12 mouse cellular contexts compared by ENCODE assay signal in the genomic region with DNA sequence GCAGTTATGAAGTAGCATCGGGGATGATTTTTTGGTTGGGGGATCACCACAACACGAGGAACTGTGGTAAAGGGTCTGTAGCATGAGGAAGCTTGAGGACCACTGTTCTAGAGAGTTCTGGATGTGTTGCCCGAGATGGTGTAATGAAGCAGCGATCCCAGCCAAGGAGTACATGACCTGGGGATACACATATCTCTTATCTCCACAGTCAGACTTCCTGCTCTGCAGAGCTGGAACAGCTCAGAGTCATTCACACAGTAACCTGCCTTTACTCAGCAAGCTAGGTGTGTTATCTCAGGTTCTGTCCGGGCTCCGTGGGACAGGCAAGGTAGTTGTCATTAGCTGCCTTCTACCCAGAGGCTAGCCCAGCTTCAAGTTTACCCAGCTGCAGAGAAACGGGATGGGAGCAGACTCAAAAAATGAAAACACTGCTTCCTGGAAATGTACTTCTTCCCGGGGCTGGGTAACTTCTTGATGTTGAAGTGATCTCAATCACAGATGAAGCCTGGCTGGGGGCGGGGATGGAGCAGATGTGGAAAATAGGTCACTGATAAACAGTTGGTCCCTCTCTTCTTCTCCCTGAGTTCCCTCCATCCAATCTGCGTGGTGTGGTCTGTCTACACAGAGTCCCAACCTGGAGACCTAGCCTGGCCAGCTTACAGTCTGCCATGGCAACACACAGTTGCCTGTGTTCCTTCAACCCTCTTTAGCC. TPM values are rescaled to one million over a fixed set of nuclear protein-coding genes. Genes with fewer than 3 reads are reported as not detected.
DNase-seq lines count a peak whose midpoint lies in the region; ATAC-seq lines count a peak whose summit lies in the region.
"Had no signal": no experiment of that assay in that cellular context is flagged by ENCODE, and none has a peak within 500 bp of the region (broad histone marks: within the 10 kb centered on the region; RNA-seq: fewer than 3 reads in every experiment).

No protein-coding gene starts in this region.

- intact Hi-C loops in gastrocnemius, postnatal 14 days (cut with DNase I; ENCODE audit: low total_unique reads) = loop anchor here (5.0 kb wide), 1 partner anchor 39 kb away; no protein-coding TSS in a partner anchor

- no peak overlapping the region for H3K4me3 ChIP-seq in midbrain, embryonic 10.5 days
- no peak overlapping the region for H3K4me3 ChIP-seq in midbrain, embryonic 14.5 days (replicated peaks; ENCODE audit: low read depth, low read length)
- no peak overlapping the region for H3K4me3 ChIP-seq in intestine, embryonic 16.5 days (ENCODE audit: low read length)
- H3K4me3 ChIP-seq: limb, embryonic 13.5 days; stomach, embryonic 15.5 days had no signal

- H3K27ac ChIP-seq in midbrain, embryonic 10.5 days (replicated peaks) = 0 out of 2 replicates have a peak overlapping the region, but pooled peaks have one; percentile 42
- H3K27ac ChIP-seq in midbrain, embryonic 14.5 days (replicated peaks; ENCODE audit: low read depth, low read length) = no peak overlapping the region
- no peak overlapping the region for H3K27ac ChIP-seq in intestine, embryonic 16.5 days (ENCODE audit: low read length)
- H3K27ac ChIP-seq: limb, embryonic 13.5 days; stomach, embryonic 15.5 days had no signal

- no peaks in the 10 kb centered on the region for H3K27me3 ChIP-seq in midbrain, embryonic 10.5 days (ENCODE audit: low read depth, poor library complexity, severe bottlenecking)
- no peaks in the 10 kb centered on the region for H3K27me3 ChIP-seq in midbrain, embryonic 14.5 days (ENCODE audit: control insufficient read depth, insufficient read depth, low read length)
- no peaks in the 10 kb centered on the region for H3K27me3 ChIP-seq in intestine, embryonic 16.5 days (replicated peaks; ENCODE audit: control insufficient read depth, insufficient read depth, low read length)
- H3K27me3 ChIP-seq: limb, embryonic 13.5 days; stomach, embryonic 15.5 days had no signal

- H3K4me2 ChIP-seq in midbrain, embryonic 14.5 days (ENCODE audit: low read length) = no peak overlapping the region
- H3K4me2 ChIP-seq in intestine, embryonic 16.5 days (ENCODE audit: low read depth, low read length) = no peak overlapping the region
- H3K4me2 ChIP-seq: limb, embryonic 13.5 days; stomach, embryonic 15.5 days had no signal

- 85% methylated on average over 10 of the region's 10 CpGs for WGBS in midbrain, embryonic 10.5 days
- 86% methylated on average over 10 of the region's 10 CpGs for WGBS in midbrain, embryonic 14.5 days
- WGBS in intestine, embryonic 16.5 days = 60% methylated on average over 10 of the region's 10 CpGs

- H3K9ac ChIP-seq in midbrain, embryonic 14.5 days (replicated peaks; ENCODE audit: low read length) = no peak overlapping the region
- H3K9ac ChIP-seq in intestine, embryonic 16.5 days (ENCODE audit: low read depth, low read length) = no peak overlapping the region
- H3K9ac ChIP-seq: limb, embryonic 13.5 days; stomach, embryonic 15.5 days had no signal

- peak; percentile 23 for DNase-seq in gastrocnemius, postnatal 14 days
- DNase-seq in gastrocnemius, postnatal 4 days (ENCODE audit: low spot score in 2 of 2) = no peak
- DNase-seq in midbrain, embryonic 10.5 days (ENCODE audit: low spot score) = no peak
- DNase-seq in midbrain, embryonic 14.5 days = no peak
- no peak for DNase-seq in adipocyte (ENCODE audit: low spot score)
- DNase-seq in frontal cortex, postnatal 10 days (ENCODE audit: low spot score in 2 of 2) = no peak
- no peak for DNase-seq in right cerebral cortex, adult 18-20 months
- DNase-seq: cerebellum, postnatal 36 days; kidney, adult 9 months had no signal

- H3K4me1 ChIP-seq in midbrain, embryonic 10.5 days = peaks cover 5% of the 10 kb centered on the region; the same call in 1 of the 2 replicates
- no peaks in the 10 kb centered on the region for H3K4me1 ChIP-seq in midbrain, embryonic 14.5 days (ENCODE audit: control insufficient read depth, insufficient read depth, low read length)
- H3K4me1 ChIP-seq in intestine, embryonic 16.5 days (ENCODE audit: control insufficient read depth, insufficient read depth, low read length) = peaks cover 15% of the 10 kb centered on the region
- H3K4me1 ChIP-seq: limb, embryonic 13.5 days had no signal

- H3K36me3 ChIP-seq in midbrain, embryonic 10.5 days = peaks cover 2% of the 10 kb centered on the region; the same call in 1 of the 2 replicates
- peaks cover 10% of the 10 kb centered on the region for H3K36me3 ChIP-seq in midbrain, embryonic 14.5 days (ENCODE audit: control insufficient read depth, insufficient read depth, low read length)
- no peaks in the 10 kb centered on the region for H3K36me3 ChIP-seq in intestine, embryonic 16.5 days (ENCODE audit: control insufficient read depth, insufficient read depth, low read length)
- H3K36me3 ChIP-seq: stomach, embryonic 15.5 days had no signal

- no peak for ATAC-seq in midbrain, embryonic 14.5 days (ENCODE audit: low FRiP score, low TSS enrichment)
- peak; percentile 45; the same call in 1 of the 2 replicates for ATAC-seq in intestine, embryonic 16.5 days

- H3K9me3 ChIP-seq in midbrain, embryonic 10.5 days (replicated peaks) = no peaks in the 10 kb centered on the region
- no peaks in the 10 kb centered on the region for H3K9me3 ChIP-seq in midbrain, embryonic 14.5 days (ENCODE audit: control insufficient read depth, low read length)
- no peaks in the 10 kb centered on the region for H3K9me3 ChIP-seq in intestine, embryonic 16.5 days (ENCODE audit: control insufficient read depth, low read length)
- H3K9me3 ChIP-seq: limb, embryonic 13.5 days; stomach, embryonic 15.5 days had no signal

RNA-seq across cellular contexts. Expression of a gene that starts 42.2 kb away (rescaled TPM):
- total RNA-seq in gastrocnemius, postnatal 14 days (2021) = 10 to 100 TPM in 1 of 2 experiments, 1 to 10 TPM in 1; 9.4 to 11.6 TPM
- total RNA-seq in gastrocnemius, postnatal 4 days (2021) = 10 to 100 TPM; 19.3 to 21.5 TPM
- 0.49 TPM in 1 of 2 replicates, not detected in the other for polyA plus RNA-seq in midbrain, embryonic 10.5 days (2016; fragmentation: Nextera tagmentation; extraction: Ambion mirVana)
- 0.68 and 1.1 TPM in 2 replicates for polyA plus RNA-seq in midbrain, embryonic 14.5 days (2014; fragmentation: Nextera tagmentation; extraction: Ambion mirVana)
- polyA plus RNA-seq in intestine, embryonic 16.5 days (2015; fragmentation: Nextera tagmentation; extraction: Ambion mirVana) = 0.26 and 0.27 TPM in 2 replicates

RNA-seq across cellular contexts. Expression of a gene that starts 45.5 kb away (rescaled TPM):
- total RNA-seq in gastrocnemius, postnatal 14 days (2021) = under 1 TPM; 0.29 to 0.40 TPM
- total RNA-seq in gastrocnemius, postnatal 4 days (2021) = 1 to 10 TPM in 1 of 2 experiments, under 1 TPM in 1; 0.59 to 1.2 TPM
- polyA plus RNA-seq in midbrain, embryonic 10.5 days (2016; fragmentation: Nextera tagmentation; extraction: Ambion mirVana) = 1.8 and 2.6 TPM in 2 replicates
- 0.68 TPM in 1 of 2 replicates, not detected in the other for polyA plus RNA-seq in midbrain, embryonic 14.5 days (2014; fragmentation: Nextera tagmentation; extraction: Ambion mirVana)
- polyA plus RNA-seq in intestine, embryonic 16.5 days (2015; fragmentation: Nextera tagmentation; extraction: Ambion mirVana) = 3.5 and 3.6 TPM in 2 replicates
